Mouse (Mus musculus): ENCODE data around the gene Capn10. TPM values are rescaled to one million over a fixed set of nuclear protein-coding genes. Genes with fewer than 3 reads are reported as not detected.

Gene Capn10
- 17.1 and 17.9 TPM in 2 replicates for polyA plus RNA-seq (2011; ENCODE audit: insufficient read depth, insufficient read length, low read depth, missing spikeins)

GRCm38 (mm10) chr1:92934182-92934827 lies at the start of gene Capn10:
Capn10 (plus strand) TSS chr1:92934376.
- Histone ChIP-seq H3K9ac (ENCODE audit: low read depth, poor library complexity, severe bottlenecking) (peak within 1 kb of the TSS; percentile 33), H3K36me3 (ENCODE audit: control insufficient read depth, insufficient read depth, low read length, poor library complexity, severe bottlenecking) (no peaks in the 10 kb centered on the region), H3K27me3 (ENCODE audit: control insufficient read depth, insufficient read depth, low read length, poor library complexity, severe bottlenecking) (no peaks in the 10 kb centered on the region), H3K9me3 (replicated peaks; ENCODE audit: control insufficient read depth, insufficient read depth, low read length, poor library complexity, severe bottlenecking) (no peaks in the 10 kb centered on the region), H3K4me3 (ENCODE audit: low read depth, low read length) (peak within 1 kb of the TSS; percentile 76), H3K27ac (ENCODE audit: insufficient read depth, low read length) (peak within 1 kb of the TSS; percentile 47), H3K4me1 (ENCODE audit: control insufficient read depth, insufficient read depth, low read length) (peaks cover 1% of the 10 kb centered on the region)
- TF ChIP-seq CTCF (IDR thresholded peaks at IDR 0.05; ENCODE audit: low read depth, low read length) (no peak), POLR2A (IDR thresholded peaks at IDR 0.05; ENCODE audit: insufficient read depth, low read length) (peak; percentile 40), EP300 (IDR thresholded peaks at IDR 0.05; ENCODE audit: insufficient read depth, low read depth, low read length) (no peak)

DNA sequence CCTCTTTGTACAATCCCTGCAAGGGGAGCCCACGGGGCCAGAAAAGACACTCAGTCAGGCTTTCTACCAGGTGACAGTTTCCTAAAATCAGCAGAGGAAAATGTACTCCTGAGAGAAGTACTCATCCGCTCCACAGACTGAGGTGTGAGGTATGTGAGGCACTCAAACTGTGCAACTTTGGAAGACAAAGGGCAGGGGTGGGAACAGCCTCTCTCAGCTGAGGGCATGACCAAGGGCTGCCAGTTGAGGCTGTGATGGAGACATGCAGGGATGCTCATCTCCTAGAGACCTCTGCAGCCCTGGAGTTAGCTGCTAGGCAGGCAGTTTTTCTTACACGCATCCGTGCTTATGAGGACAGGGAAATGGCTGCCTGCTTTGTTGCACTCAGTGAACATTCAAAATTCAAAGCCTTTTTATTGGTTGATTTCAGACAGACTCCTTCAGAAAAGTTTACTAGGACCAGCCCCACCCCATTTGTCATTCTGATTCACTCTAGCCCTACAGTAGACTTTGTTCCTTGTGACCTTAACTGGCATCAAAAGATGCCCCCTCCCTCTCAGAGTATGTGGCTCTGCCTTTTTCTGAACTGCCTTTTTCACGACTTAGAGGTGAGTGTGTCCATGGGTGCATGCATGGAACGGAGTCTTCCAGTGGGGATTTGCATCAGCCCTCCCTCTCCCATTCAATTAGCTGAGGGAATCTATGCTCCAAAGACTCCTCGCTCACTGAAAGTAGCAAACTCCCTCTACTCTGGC lies 45.1 kb upstream of the Capn10 start:
- Histone ChIP-seq H3K27me3 (ENCODE audit: control insufficient read depth, insufficient read depth, low read length, poor library complexity, severe bottlenecking) (no peaks in the 10 kb centered on the region), H3K9ac (ENCODE audit: low read depth, poor library complexity, severe bottlenecking) (no peak overlapping the region), H3K4me3 (ENCODE audit: low read depth, low read length) (no peak overlapping the region), H3K36me3 (ENCODE audit: control insufficient read depth, insufficient read depth, low read length, poor library complexity, severe bottlenecking) (no peaks in the 10 kb centered on the region), H3K4me1 (ENCODE audit: control insufficient read depth, insufficient read depth, low read length) (no peaks in the 10 kb centered on the region), H3K9me3 (replicated peaks; ENCODE audit: control insufficient read depth, insufficient read depth, low read length, poor library complexity, severe bottlenecking) (no peaks in the 10 kb centered on the region), H3K27ac (ENCODE audit: insufficient read depth, low read length) (no peak overlapping the region)
- TF ChIP-seq POLR2A (IDR thresholded peaks at IDR 0.05; ENCODE audit: insufficient read depth, low read length): no peak
- TF ChIP-seq EP300 (IDR thresholded peaks at IDR 0.05; ENCODE audit: insufficient read depth, low read depth, low read length): no peak
- no peak for TF ChIP-seq CTCF (IDR thresholded peaks at IDR 0.05; ENCODE audit: low read depth, low read length)

DNA sequence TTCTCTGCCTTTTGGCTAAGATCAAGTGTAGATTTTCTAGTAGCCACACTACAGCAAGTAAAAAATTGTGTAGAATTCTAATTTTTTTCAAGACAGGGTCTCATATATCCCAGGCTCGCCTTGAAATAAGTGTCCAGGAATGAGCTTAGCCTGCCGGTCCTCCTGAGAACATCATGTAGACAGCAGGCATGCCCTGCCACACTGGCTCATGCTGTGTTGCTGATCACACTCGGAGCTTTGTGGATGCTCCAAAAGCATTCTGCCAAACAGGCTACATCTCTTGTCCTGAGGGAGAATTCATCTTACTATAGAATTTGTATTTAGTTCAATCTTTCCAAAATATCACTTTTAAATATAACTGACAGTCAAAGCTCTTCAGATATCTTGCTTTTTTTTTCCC lies 41.4 kb upstream of the Capn10 start:
- TF ChIP-seq EP300 (IDR thresholded peaks at IDR 0.05; ENCODE audit: insufficient read depth, low read depth, low read length) (no peak), CTCF (IDR thresholded peaks at IDR 0.05; ENCODE audit: low read depth, low read length) (no peak), POLR2A (IDR thresholded peaks at IDR 0.05; ENCODE audit: insufficient read depth, low read length) (no peak)
- H3K4me1 ChIP-seq (ENCODE audit: control insufficient read depth, insufficient read depth, low read length): no peaks in the 10 kb centered on the region

GRCm38 (mm10) chr1:92893896-92894295 lies 40.3 kb upstream of the Capn10 start:
- no peak overlapping the region for H3K27ac ChIP-seq (ENCODE audit: insufficient read depth, low read length)
- H3K9ac ChIP-seq (ENCODE audit: low read depth, poor library complexity, severe bottlenecking): no peak overlapping the region
- no peak overlapping the region for H3K4me3 ChIP-seq (ENCODE audit: low read depth, low read length)
- H3K36me3 ChIP-seq (ENCODE audit: control insufficient read depth, insufficient read depth, low read length, poor library complexity, severe bottlenecking): no peaks in the 10 kb centered on the region
- TF ChIP-seq CTCF (IDR thresholded peaks at IDR 0.05; ENCODE audit: low read depth, low read length): no peak
- no peak for TF ChIP-seq EP300 (IDR thresholded peaks at IDR 0.05; ENCODE audit: insufficient read depth, low read depth, low read length)
- TF ChIP-seq POLR2A (IDR thresholded peaks at IDR 0.05; ENCODE audit: insufficient read depth, low read length): no peak
- H3K9me3 ChIP-seq (replicated peaks; ENCODE audit: control insufficient read depth, insufficient read depth, low read length, poor library complexity, severe bottlenecking): no peaks in the 10 kb centered on the region
- no peaks in the 10 kb centered on the region for H3K4me1 ChIP-seq (ENCODE audit: control insufficient read depth, insufficient read depth, low read length)
- no peaks in the 10 kb centered on the region for H3K27me3 ChIP-seq (ENCODE audit: control insufficient read depth, insufficient read depth, low read length, poor library complexity, severe bottlenecking)

More for the DNA sequence above, 41.4 kb upstream of the Capn10 start:
- Histone ChIP-seq H3K27me3 (ENCODE audit: control insufficient read depth, insufficient read depth, low read length, poor library complexity, severe bottlenecking) (no peaks in the 10 kb centered on the region), H3K4me3 (ENCODE audit: low read depth, low read length) (no peak overlapping the region), H3K9ac (ENCODE audit: low read depth, poor library complexity, severe bottlenecking) (no peak overlapping the region), H3K9me3 (replicated peaks; ENCODE audit: control insufficient read depth, insufficient read depth, low read length, poor library complexity, severe bottlenecking) (no peaks in the 10 kb centered on the region), H3K36me3 (ENCODE audit: control insufficient read depth, insufficient read depth, low read length, poor library complexity, severe bottlenecking) (no peaks in the 10 kb centered on the region), H3K27ac (ENCODE audit: insufficient read depth, low read length) (no peak overlapping the region)

- no peak overlapping the region for H3K4me3 ChIP-seq (ENCODE audit: low read depth, low read length)
- H3K36me3 ChIP-seq (ENCODE audit: control insufficient read depth, insufficient read depth, low read length, poor library complexity, severe bottlenecking): no peaks in the 10 kb centered on the region
- H3K27me3 ChIP-seq (ENCODE audit: control insufficient read depth, insufficient read depth, low read length, poor library complexity, severe bottlenecking): no peaks in the 10 kb centered on the region
- TF ChIP-seq CTCF (IDR thresholded peaks at IDR 0.05; ENCODE audit: low read depth, low read length) (peak; percentile 95), POLR2A (IDR thresholded peaks at IDR 0.05; ENCODE audit: insufficient read depth, low read length) (no peak)
- H3K4me1 ChIP-seq (ENCODE audit: control insufficient read depth, insufficient read depth, low read length): no peaks in the 10 kb centered on the region
- no peak overlapping the region for H3K27ac ChIP-seq (ENCODE audit: insufficient read depth, low read length)
- H3K9ac ChIP-seq (ENCODE audit: low read depth, poor library complexity, severe bottlenecking): no peak overlapping the region
- no peaks in the 10 kb centered on the region for H3K9me3 ChIP-seq (replicated peaks; ENCODE audit: control insufficient read depth, insufficient read depth, low read length, poor library complexity, severe bottlenecking)
Measured at GRCm38 (mm10) chr1:92895089-92895488, 39.1 kb upstream of the Capn10 start.

GRCm38 (mm10) chr1:92902786-92903185 lies 31.4 kb upstream of the Capn10 start, which contains the start of gene Ankmy1:
Ankmy1 (minus strand) TSS chr1:92902906.
- no peak within 1 kb of the TSS for H3K9ac ChIP-seq (ENCODE audit: low read depth, poor library complexity, severe bottlenecking)
- TF ChIP-seq EP300 (IDR thresholded peaks at IDR 0.05; ENCODE audit: insufficient read depth, low read depth, low read length) (no peak), POLR2A (IDR thresholded peaks at IDR 0.05; ENCODE audit: insufficient read depth, low read length) (no peak), CTCF (IDR thresholded peaks at IDR 0.05; ENCODE audit: low read depth, low read length) (no peak)
- no peaks in the 10 kb centered on the region for H3K9me3 ChIP-seq (replicated peaks; ENCODE audit: control insufficient read depth, insufficient read depth, low read length, poor library complexity, severe bottlenecking)
- H3K4me1 ChIP-seq (ENCODE audit: control insufficient read depth, insufficient read depth, low read length): no peaks in the 10 kb centered on the region
- H3K27me3 ChIP-seq (ENCODE audit: control insufficient read depth, insufficient read depth, low read length, poor library complexity, severe bottlenecking): no peaks in the 10 kb centered on the region
- no peaks in the 10 kb centered on the region for H3K36me3 ChIP-seq (ENCODE audit: control insufficient read depth, insufficient read depth, low read length, poor library complexity, severe bottlenecking)
- H3K27ac ChIP-seq (ENCODE audit: insufficient read depth, low read length): no peak within 1 kb of the TSS
- H3K4me3 ChIP-seq (ENCODE audit: low read depth, low read length): peak within 1 kb of the TSS; percentile 39

Measured in ES-Bruce4 (cell line).